Comparison of ENCODE assay signal across 8 mouse cellular contexts in genomic region chr2:85047596-85048167, GRCm38 (mm10). TPM values are rescaled to one million over a fixed set of nuclear protein-coding genes. Genes with fewer than 3 reads are reported as not detected.
DNase-seq lines count a peak whose midpoint lies in the region; ATAC-seq lines count a peak whose summit lies in the region.

Gene Tnks1bp1 (plus strand): TSS chr2:85048022.

- no peaks in the 10 kb centered on the region for H3K27me3 ChIP-seq in hindbrain, embryonic 15.5 days

- under 1% methylated on average over 41 of the region's 42 CpGs for WGBS in hindbrain, embryonic 15.5 days

- peaks cover 52% of the 10 kb centered on the region for H3K36me3 ChIP-seq in hindbrain, embryonic 15.5 days

- peak; percentile 90 for DNase-seq in T-cell, adult 2 months (ENCODE audit: low spot score)
- peak; percentile 92 for DNase-seq in cerebellum, postnatal 36 days
- peak; percentile 95 for DNase-seq in frontal cortex, postnatal 36 days (ENCODE audit: low spot score in 2 of 2)
- DNase-seq in left cerebral cortex, adult 11 months (ENCODE audit: low spot score): peak; percentile 93
- peak; percentile 98 for DNase-seq in lung, postnatal 4 days
- DNase-seq in retina, postnatal 7 days (ENCODE audit: low read depth, low spot score): peak; percentile 85
- DNase-seq in urinary bladder, adult 2 months (ENCODE audit: low spot score): peak; percentile 89

- peak within 1 kb of the TSS; percentile 58 for H3K4me2 ChIP-seq in hindbrain, embryonic 15.5 days

- peaks cover 37% of the 10 kb centered on the region for H3K4me1 ChIP-seq in hindbrain, embryonic 15.5 days (replicated peaks)

- peak within 1 kb of the TSS; percentile 85 for H3K4me3 ChIP-seq in hindbrain, embryonic 15.5 days

- H3K9ac ChIP-seq in hindbrain, embryonic 15.5 days: peak within 1 kb of the TSS; percentile 73

- peak; percentile 90 for ATAC-seq in hindbrain, embryonic 15.5 days (ENCODE audit: low FRiP score, low read depth)

- peak within 1 kb of the TSS; percentile 91 for H3K27ac ChIP-seq in hindbrain, embryonic 15.5 days (replicated peaks)

- H3K9me3 ChIP-seq in hindbrain, embryonic 15.5 days: no peaks in the 10 kb centered on the region

RNA-seq across cellular contexts. Expression of gene Tnks1bp1, which starts in this region (rescaled TPM):
- 24.4 and 24.8 TPM in 2 replicates for polyA plus RNA-seq in hindbrain, embryonic 15.5 days (2015; fragmentation: Nextera tagmentation; extraction: Ambion mirVana)
- polyA plus RNA-seq in urinary bladder, adult 2 months (2012; rRNA removed): 53.7 and 71.5 TPM in 2 replicates

Comparison
In these comparisons a context has a peak if more than half of its experiments do, and no peak if none do; other contexts are left out.
1. Peak in every context shown above with its lines: DNase-seq, ATAC-seq, H3K4me3 ChIP-seq and H3K27ac ChIP-seq.